In the genomic region with DNA sequence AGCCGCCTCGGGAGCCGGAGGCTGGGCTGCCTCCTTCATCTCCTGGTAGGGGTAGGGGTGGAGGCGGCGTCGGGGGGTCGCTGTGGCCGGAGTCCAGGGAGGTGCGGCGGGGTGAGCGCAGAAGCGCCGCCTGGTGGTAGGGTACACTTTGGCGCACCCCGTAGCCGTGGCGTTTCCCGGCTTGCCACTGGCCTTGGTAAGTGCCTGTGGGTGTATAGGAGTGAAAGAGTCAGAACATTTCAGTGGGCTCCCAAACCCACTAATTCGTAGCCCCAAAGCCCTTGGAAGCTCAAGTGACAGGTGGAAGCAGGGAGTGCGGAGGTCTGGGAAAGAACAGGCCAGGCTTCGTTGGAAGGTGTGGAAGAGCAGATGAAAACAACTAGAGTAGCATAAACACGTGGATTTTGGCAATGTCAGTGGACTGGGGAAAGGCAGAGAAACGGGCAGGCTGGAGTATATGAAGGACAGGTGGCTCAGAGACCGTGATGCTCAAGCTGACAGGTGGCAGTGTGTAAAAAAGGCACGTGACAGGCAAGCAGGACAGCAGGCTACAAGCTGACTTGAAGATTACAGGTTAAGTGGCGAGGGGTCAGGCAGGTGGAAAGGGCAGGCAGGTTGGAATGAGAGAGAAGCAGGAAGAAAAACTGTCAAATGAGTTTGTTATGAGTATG, we compare ENCODE assay signal across 8 mouse cellular contexts. TPM values are rescaled to one million over a fixed set of nuclear protein-coding genes. Genes with fewer than 3 reads are reported as not detected.
A peak's percentile ranks its signal among the peaks of the same experiment; 100 is the strongest.
DNase-seq lines count a peak whose midpoint lies in the region; ATAC-seq and TF ChIP-seq lines count a peak whose summit lies in the region.

No protein-coding gene starts in this region.

- H3K27ac ChIP-seq in thymus, adult 2 months (ENCODE audit: control insufficient read depth, insufficient read depth, low read length): no peak overlapping the region
- peak overlapping the region; percentile 97 for H3K27ac ChIP-seq in forebrain, postnatal 0 days (ENCODE audit: low read depth, low read length)
- H3K27ac ChIP-seq in liver, embryonic 11.5 days (ENCODE audit: low read depth, low read length): no peak overlapping the region
- peak overlapping the region; percentile 91 for H3K27ac ChIP-seq in olfactory bulb, adult 2 months (ENCODE audit: insufficient read depth, low read depth, low read length)

- no peak for TF ChIP-seq POLR2A in thymus, adult 2 months (IDR thresholded peaks at IDR 0.05; ENCODE audit: control insufficient read depth, extremely low read depth, insufficient read depth, low read length, poor library complexity)
- no peak for TF ChIP-seq POLR2A in olfactory bulb, adult 2 months (IDR thresholded peaks at IDR 0.05; ENCODE audit: insufficient read depth, low read depth, low read length)

- peak; percentile 70; the same call in 1 of the 2 replicates for TF ChIP-seq CTCF in thymus, adult 2 months (IDR thresholded peaks at IDR 0.05; ENCODE audit: borderline replicate concordance, control insufficient read depth, extremely low read depth, insufficient read depth, low read length, poor library complexity)
- TF ChIP-seq CTCF in forebrain, postnatal 0 days (IDR thresholded peaks at IDR 0.05; ENCODE audit: low read depth): peak; percentile 66
- TF ChIP-seq CTCF in olfactory bulb, adult 2 months (IDR thresholded peaks at IDR 0.05; ENCODE audit: insufficient read depth, low read depth, low read length): peak; percentile 70; the same call in 1 of the 2 replicates

- H3K36me3 ChIP-seq in thymus, adult 2 months (ENCODE audit: control insufficient read depth, insufficient read depth, low read length): no peaks in the 10 kb centered on the region
- peaks cover 7% of the 10 kb centered on the region for H3K36me3 ChIP-seq in forebrain, postnatal 0 days (ENCODE audit: insufficient read depth)
- H3K36me3 ChIP-seq in liver, embryonic 11.5 days (ENCODE audit: control insufficient read depth, insufficient read depth, low read length): no peaks in the 10 kb centered on the region

- H3K27me3 ChIP-seq in thymus, adult 2 months (ENCODE audit: control insufficient read depth, insufficient read depth, low read length): peaks cover 10% of the 10 kb centered on the region; the same call in 1 of the 2 replicates
- no peaks in the 10 kb centered on the region for H3K27me3 ChIP-seq in forebrain, postnatal 0 days (ENCODE audit: insufficient read depth, low read length)
- peaks cover 84% of the 10 kb centered on the region for H3K27me3 ChIP-seq in liver, embryonic 11.5 days (replicated peaks; ENCODE audit: control insufficient read depth, insufficient read depth, low read length)

- DNase-seq in heart, adult 11 months: peak; percentile 91
- DNase-seq in heart, postnatal 36 days: no peak
- DNase-seq in thymus, adult 2 months: no peak
- no peak for DNase-seq in thymus, postnatal 36 days
- DNase-seq in forebrain, postnatal 0 days: no peak
- DNase-seq in liver, embryonic 11.5 days (ENCODE audit: low spot score): no peak
- DNase-seq in MN1 (ENCODE audit: low spot score): no peak

- no peak overlapping the region for H3K4me3 ChIP-seq in thymus, adult 2 months (ENCODE audit: control insufficient read depth, insufficient read depth, low read length)
- peak overlapping the region; percentile 86 for H3K4me3 ChIP-seq in forebrain, postnatal 0 days (ENCODE audit: low read depth, low read length)
- H3K4me3 ChIP-seq in liver, embryonic 11.5 days (ENCODE audit: low read depth, low read length): peak overlapping the region; percentile 58
- H3K4me3 ChIP-seq in olfactory bulb, adult 2 months (ENCODE audit: insufficient read depth, low read depth, low read length): peak overlapping the region; percentile 94

- H3K9ac ChIP-seq in forebrain, postnatal 0 days: peak overlapping the region; percentile 95
- no peak overlapping the region for H3K9ac ChIP-seq in liver, embryonic 11.5 days (ENCODE audit: low read depth, low read length)

- WGBS in thymus, adult 2 months: 24% methylated on average over 26 of the region's 26 CpGs
- WGBS in forebrain, postnatal 0 days: 10% methylated on average over 26 of the region's 26 CpGs
- 11% methylated on average over 26 of the region's 26 CpGs for WGBS in liver, embryonic 11.5 days
- WGBS in olfactory bulb, adult 2 months: 6% methylated on average over 26 of the region's 26 CpGs

- intact Hi-C loops in heart, postnatal 36 days (cut with DNase I): no loop called here

- peaks cover 9% of the 10 kb centered on the region for H3K4me1 ChIP-seq in thymus, adult 2 months (replicated peaks; ENCODE audit: control insufficient read depth, insufficient read depth, low read length)
- H3K4me1 ChIP-seq in forebrain, postnatal 0 days (ENCODE audit: insufficient read depth): peaks cover 43% of the 10 kb centered on the region
- peaks cover 19% of the 10 kb centered on the region for H3K4me1 ChIP-seq in liver, embryonic 11.5 days (replicated peaks; ENCODE audit: control insufficient read depth, insufficient read depth, low read length)
- H3K4me1 ChIP-seq in olfactory bulb, adult 2 months (ENCODE audit: control insufficient read depth, insufficient read depth, low read length): peaks cover 46% of the 10 kb centered on the region

- no peaks in the 10 kb centered on the region for H3K9me3 ChIP-seq in forebrain, postnatal 0 days (ENCODE audit: low read length)
- no peaks in the 10 kb centered on the region for H3K9me3 ChIP-seq in liver, embryonic 11.5 days (ENCODE audit: control insufficient read depth, low read length)

- peak overlapping the region; percentile 76 for H3K4me2 ChIP-seq in forebrain, postnatal 0 days (ENCODE audit: low read depth)
- H3K4me2 ChIP-seq in liver, embryonic 11.5 days: peak overlapping the region; percentile 90

- ATAC-seq in forebrain, postnatal 0 days: no peak
- no peak for ATAC-seq in liver, embryonic 11.5 days (replicated peaks; ENCODE audit: low FRiP score)

RNA-seq across cellular contexts. Expression of a gene that starts 2.6 kb away (rescaled TPM):
- under 1 TPM; 0.14 TPM for total RNA-seq in heart, postnatal 36 days (2021)
- 0.37 and 0.51 TPM in 2 replicates for polyA plus RNA-seq in thymus, adult 2 months (2012; rRNA removed)
- total RNA-seq in forebrain, postnatal 0 days (2014; rRNA removed): 156 and 160 TPM in 2 replicates
- polyA plus RNA-seq in forebrain, postnatal 0 days (2015; fragmentation: Nextera tagmentation; extraction: Ambion mirVana): 47.4 and 55.3 TPM in 2 replicates
- 0.44 and 0.60 TPM in 2 replicates for polyA plus RNA-seq in liver, embryonic 11.5 days (2014; fragmentation: Nextera tagmentation; extraction: Ambion mirVana)
- not detected in 2 replicates for polyA plus RNA-seq in olfactory bulb, adult 2 months (2012; ENCODE audit: insufficient read depth, insufficient read length, low replicate concordance, missing spikeins)

RNA-seq across cellular contexts. Expression of a gene that starts 7.7 kb away (rescaled TPM):
- total RNA-seq in heart, postnatal 36 days (2021): 1 to 10 TPM; 3.9 to 6.2 TPM
- polyA plus RNA-seq in thymus, adult 2 months (2012; rRNA removed): 91.5 and 94.5 TPM in 2 replicates
- total RNA-seq in forebrain, postnatal 0 days (2014; rRNA removed): 11.3 and 12.8 TPM in 2 replicates
- 4.2 and 5.5 TPM in 2 replicates for polyA plus RNA-seq in forebrain, postnatal 0 days (2015; fragmentation: Nextera tagmentation; extraction: Ambion mirVana)
- 45.1 and 52.9 TPM in 2 replicates for polyA plus RNA-seq in liver, embryonic 11.5 days (2014; fragmentation: Nextera tagmentation; extraction: Ambion mirVana)
- not detected in 2 replicates for polyA plus RNA-seq in olfactory bulb, adult 2 months (2012; ENCODE audit: insufficient read depth, insufficient read length, low replicate concordance, missing spikeins)

RNA-seq across cellular contexts. Expression of a gene that starts 19.5 kb away (rescaled TPM):
- 10 to 100 TPM; 12.6 to 13.0 TPM for total RNA-seq in heart, postnatal 36 days (2021)
- 6.0 and 6.1 TPM in 2 replicates for polyA plus RNA-seq in thymus, adult 2 months (2012; rRNA removed)
- total RNA-seq in forebrain, postnatal 0 days (2014; rRNA removed): 49.0 and 55.2 TPM in 2 replicates
- polyA plus RNA-seq in forebrain, postnatal 0 days (2015; fragmentation: Nextera tagmentation; extraction: Ambion mirVana): 47.2 and 48.0 TPM in 2 replicates
- 10.5 and 12.6 TPM in 2 replicates for polyA plus RNA-seq in liver, embryonic 11.5 days (2014; fragmentation: Nextera tagmentation; extraction: Ambion mirVana)
- polyA plus RNA-seq in olfactory bulb, adult 2 months (2012; ENCODE audit: insufficient read depth, insufficient read length, low replicate concordance, missing spikeins): not detected in 2 replicates

RNA-seq across cellular contexts. Expression of a gene that starts 22.0 kb away (rescaled TPM):
- 1 to 10 TPM; 3.4 to 3.9 TPM for total RNA-seq in heart, postnatal 36 days (2021)
- polyA plus RNA-seq in thymus, adult 2 months (2012; rRNA removed): 6.3 and 6.6 TPM in 2 replicates
- 8.9 and 11.1 TPM in 2 replicates for total RNA-seq in forebrain, postnatal 0 days (2014; rRNA removed)
- 2.7 and 7.5 TPM in 2 replicates for polyA plus RNA-seq in forebrain, postnatal 0 days (2015; fragmentation: Nextera tagmentation; extraction: Ambion mirVana)
- 2.1 and 2.8 TPM in 2 replicates for polyA plus RNA-seq in liver, embryonic 11.5 days (2014; fragmentation: Nextera tagmentation; extraction: Ambion mirVana)
- not detected in 2 replicates for polyA plus RNA-seq in olfactory bulb, adult 2 months (2012; ENCODE audit: insufficient read depth, insufficient read length, low replicate concordance, missing spikeins)

Comparison
In these comparisons a context has a peak if more than half of its experiments do, and no peak if none do; other contexts are left out.
1. H3K27ac ChIP-seq: peak in forebrain, postnatal 0 days (single experiment) and olfactory bulb, adult 2 months (single experiment); none in thymus, adult 2 months (single experiment) and liver, embryonic 11.5 days (single experiment).
2. Peak in every context shown above with its lines, with median percentiles within 50 percentile points of each other: CTCF ChIP-seq.